Mouse (Mus musculus): Measurements from ENCODE around the gene Alpk1. TPM values are rescaled to one million over a fixed set of nuclear protein-coding genes. Genes with fewer than 3 reads are reported as not detected.

The Alpk1 gene
- polyA plus RNA-seq, 1 experiment = 1.4 TPM

DNA sequence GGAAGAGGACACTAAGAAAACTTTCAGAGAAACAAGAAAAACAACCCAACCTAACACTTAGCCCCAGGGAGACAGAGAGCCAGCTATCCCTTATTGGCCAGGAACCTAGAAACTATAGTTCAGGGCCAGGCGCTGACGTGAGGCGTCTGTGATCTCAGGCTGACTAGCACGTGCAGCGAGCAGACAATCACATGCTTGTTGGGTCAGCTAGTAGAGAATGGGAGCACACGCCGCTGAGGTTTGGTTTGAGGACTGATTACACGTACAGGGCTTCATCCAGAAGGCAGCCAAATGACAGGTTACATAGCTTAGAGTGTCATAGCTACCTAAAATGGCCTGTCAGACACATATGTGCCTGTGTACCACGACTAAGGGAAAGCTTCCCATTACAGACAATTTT lies 52.3 kb downstream of the Alpk1 start:
- no peak for TF ChIP-seq POLR2A (IDR thresholded peaks at IDR 0.05; ENCODE audit: low read depth, low read length)
- TF ChIP-seq CTCF (conservative IDR thresholded peaks at IDR 0.05; ENCODE audit: insufficient read depth, insufficient read length, low read depth, low read length) = no peak
- Histone ChIP-seq H3K4me3 (ENCODE audit: insufficient read depth, low read depth, low read length) (no peak overlapping the region), H3K36me3 (ENCODE audit: control insufficient read depth, insufficient read depth, low read length) (no peaks in the 10 kb centered on the region), H3K27me3 (replicated peaks; ENCODE audit: control insufficient read depth, insufficient read depth, low read length) (no peaks in the 10 kb centered on the region), H3K4me1 (ENCODE audit: control insufficient read depth, insufficient read depth, low read length) (no peaks in the 10 kb centered on the region), H3K27ac (ENCODE audit: insufficient read depth, low read depth, low read length) (no peak overlapping the region)
- 85% methylated on average over 9 of the region's 9 CpGs for WGBS
- DNase-seq = no peak

DNA sequence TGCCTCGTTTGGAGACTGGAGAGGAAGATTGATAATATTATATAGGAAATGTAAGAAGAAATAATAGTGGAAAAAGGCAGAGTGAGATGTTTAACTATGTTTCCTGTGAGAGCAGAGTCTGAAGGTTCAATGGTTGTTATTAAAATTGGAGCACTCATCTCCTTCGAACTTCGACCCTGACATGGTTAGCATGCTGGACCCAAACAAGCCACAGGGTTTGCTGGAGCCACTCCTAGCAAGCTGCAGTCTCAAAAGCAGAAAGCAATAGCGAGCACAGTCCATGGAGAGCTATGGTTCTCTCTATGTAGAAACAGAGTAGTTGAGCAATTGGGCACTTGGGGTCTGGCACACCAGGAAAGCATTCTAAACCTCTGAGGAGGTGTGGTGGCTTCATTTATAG lies 59.4 kb downstream of the Alpk1 start:
- no peaks in the 10 kb centered on the region for H3K36me3 ChIP-seq (ENCODE audit: control insufficient read depth, insufficient read depth, low read length)
- TF ChIP-seq POLR2A (IDR thresholded peaks at IDR 0.05; ENCODE audit: low read depth, low read length) (no peak), CTCF (conservative IDR thresholded peaks at IDR 0.05; ENCODE audit: insufficient read depth, insufficient read length, low read depth, low read length) (no peak)
- H3K4me3 ChIP-seq (ENCODE audit: insufficient read depth, low read depth, low read length) = no peak overlapping the region
- no peaks in the 10 kb centered on the region for H3K27me3 ChIP-seq (replicated peaks; ENCODE audit: control insufficient read depth, insufficient read depth, low read length)
- H3K4me1 ChIP-seq (ENCODE audit: control insufficient read depth, insufficient read depth, low read length) = no peaks in the 10 kb centered on the region
- no peak overlapping the region for H3K27ac ChIP-seq (ENCODE audit: insufficient read depth, low read depth, low read length)
- DNase-seq = peak; percentile 78
- 28% methylated on average over 4 of the region's 4 CpGs for WGBS

DNA sequence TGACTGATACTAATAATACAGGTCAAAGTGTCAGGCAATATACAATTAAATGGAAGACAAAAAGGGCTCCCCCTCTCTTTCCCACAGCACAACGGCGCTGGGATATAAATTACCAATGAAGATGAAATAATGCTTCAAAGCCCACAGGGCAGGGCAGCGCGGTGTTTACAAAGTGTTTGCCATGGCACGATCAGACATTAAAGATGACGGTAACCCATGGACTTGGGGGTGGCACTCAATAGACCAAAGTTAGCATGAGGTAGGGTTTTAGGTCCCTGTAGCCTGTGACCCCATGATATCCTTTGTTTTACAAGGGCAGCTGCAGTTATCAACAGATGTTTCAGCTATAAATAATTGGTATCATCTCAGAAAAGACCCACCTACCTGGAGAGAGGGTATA lies 60.3 kb downstream of the Alpk1 start:
- TF ChIP-seq POLR2A (IDR thresholded peaks at IDR 0.05; ENCODE audit: low read depth, low read length) = no peak
- TF ChIP-seq CTCF (conservative IDR thresholded peaks at IDR 0.05; ENCODE audit: insufficient read depth, insufficient read length, low read depth, low read length) = no peak
- no peak overlapping the region for H3K4me3 ChIP-seq (ENCODE audit: insufficient read depth, low read depth, low read length)
- 61% methylated on average over 6 of the region's 6 CpGs for WGBS

GRCm38 (mm10) chr3:127719601-127720000 lies 60.7 kb downstream of the Alpk1 start:
- no peaks in the 10 kb centered on the region for H3K36me3 ChIP-seq (ENCODE audit: control insufficient read depth, insufficient read depth, low read length)
- no peaks in the 10 kb centered on the region for H3K4me1 ChIP-seq (ENCODE audit: control insufficient read depth, insufficient read depth, low read length)
- no peak for TF ChIP-seq POLR2A (IDR thresholded peaks at IDR 0.05; ENCODE audit: low read depth, low read length)
- TF ChIP-seq CTCF (conservative IDR thresholded peaks at IDR 0.05; ENCODE audit: insufficient read depth, insufficient read length, low read depth, low read length) = no peak
- 82% methylated on average over 5 of the region's 5 CpGs for WGBS
- no peak for DNase-seq
- no peak overlapping the region for H3K4me3 ChIP-seq (ENCODE audit: insufficient read depth, low read depth, low read length)
- H3K27ac ChIP-seq (ENCODE audit: insufficient read depth, low read depth, low read length) = no peak overlapping the region
- no peaks in the 10 kb centered on the region for H3K27me3 ChIP-seq (replicated peaks; ENCODE audit: control insufficient read depth, insufficient read depth, low read length)

More for the DNA sequence above, 60.3 kb downstream of the Alpk1 start:
- H3K27me3 ChIP-seq (replicated peaks; ENCODE audit: control insufficient read depth, insufficient read depth, low read length) = no peaks in the 10 kb centered on the region
- no peak overlapping the region for H3K27ac ChIP-seq (ENCODE audit: insufficient read depth, low read depth, low read length)
- DNase-seq = no peak
- H3K4me1 ChIP-seq (ENCODE audit: control insufficient read depth, insufficient read depth, low read length) = no peaks in the 10 kb centered on the region
- H3K36me3 ChIP-seq (ENCODE audit: control insufficient read depth, insufficient read depth, low read length) = no peaks in the 10 kb centered on the region

DNA sequence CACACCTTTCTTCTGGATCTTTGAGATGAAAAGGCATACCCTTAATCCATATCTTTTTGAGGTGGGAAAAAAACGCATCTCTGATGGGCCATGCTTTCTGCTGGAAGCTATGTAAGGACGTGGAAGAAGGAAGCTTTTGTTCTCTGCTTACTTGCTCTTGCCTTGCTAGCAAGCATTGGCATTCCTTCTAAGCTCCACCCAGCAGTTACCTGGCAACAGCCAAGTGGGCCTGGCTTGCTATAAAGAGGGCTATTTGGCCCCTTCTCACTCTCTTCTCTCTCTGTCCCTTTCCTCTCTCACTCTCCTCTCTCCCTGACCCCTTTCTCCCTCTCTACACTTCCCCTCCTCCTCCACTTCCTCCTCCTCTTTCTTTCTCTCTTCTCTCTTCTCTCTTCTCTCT lies 63.6 kb downstream of the Alpk1 start:
- no peak for DNase-seq
- H3K36me3 ChIP-seq (ENCODE audit: control insufficient read depth, insufficient read depth, low read length) = no peaks in the 10 kb centered on the region

DNA sequence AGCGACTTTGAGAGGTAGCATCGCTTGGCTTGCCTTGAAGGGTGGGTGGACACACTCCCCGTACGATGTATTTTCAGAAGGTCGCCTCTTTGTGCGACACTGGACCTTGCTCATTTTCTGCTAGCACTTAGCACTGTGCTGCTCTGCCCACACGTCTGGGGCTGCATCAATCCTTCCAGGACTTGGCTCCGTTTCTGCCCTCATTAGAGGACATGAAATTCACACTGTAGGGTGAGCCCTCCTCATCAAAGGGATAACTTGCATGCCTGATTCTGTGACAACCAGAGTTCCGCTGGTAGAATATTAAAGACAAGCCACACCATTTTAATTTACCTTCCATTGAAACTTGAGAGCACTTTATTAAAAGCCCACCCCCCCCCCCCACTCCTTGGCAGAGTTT lies 67.2 kb downstream of the Alpk1 start:
- no peak overlapping the region for H3K27ac ChIP-seq (ENCODE audit: insufficient read depth, low read depth, low read length)
- no peaks in the 10 kb centered on the region for H3K27me3 ChIP-seq (replicated peaks; ENCODE audit: control insufficient read depth, insufficient read depth, low read length)
- 33% methylated on average over 9 of the region's 9 CpGs for WGBS
- no peak for TF ChIP-seq POLR2A (IDR thresholded peaks at IDR 0.05; ENCODE audit: low read depth, low read length)
- TF ChIP-seq CTCF (conservative IDR thresholded peaks at IDR 0.05; ENCODE audit: insufficient read depth, insufficient read length, low read depth, low read length) = no peak
- H3K4me3 ChIP-seq (ENCODE audit: insufficient read depth, low read depth, low read length) = no peak overlapping the region
- no peaks in the 10 kb centered on the region for H3K4me1 ChIP-seq (ENCODE audit: control insufficient read depth, insufficient read depth, low read length)
- DNase-seq = peak; percentile 23
- H3K36me3 ChIP-seq (ENCODE audit: control insufficient read depth, insufficient read depth, low read length) = no peaks in the 10 kb centered on the region

More for the DNA sequence above, 63.6 kb downstream of the Alpk1 start:
- 55% methylated on average over 2 of the region's 2 CpGs for WGBS
- Histone ChIP-seq H3K4me3 (ENCODE audit: insufficient read depth, low read depth, low read length) (no peak overlapping the region), H3K4me1 (ENCODE audit: control insufficient read depth, insufficient read depth, low read length) (no peaks in the 10 kb centered on the region), H3K27me3 (replicated peaks; ENCODE audit: control insufficient read depth, insufficient read depth, low read length) (no peaks in the 10 kb centered on the region), H3K27ac (ENCODE audit: insufficient read depth, low read depth, low read length) (no peak overlapping the region)
- TF ChIP-seq CTCF (conservative IDR thresholded peaks at IDR 0.05; ENCODE audit: insufficient read depth, insufficient read length, low read depth, low read length) (no peak), POLR2A (IDR thresholded peaks at IDR 0.05; ENCODE audit: low read depth, low read length) (no peak)

- Histone ChIP-seq H3K4me3 (ENCODE audit: insufficient read depth, low read depth, low read length) (no peak overlapping the region), H3K27ac (ENCODE audit: insufficient read depth, low read depth, low read length) (no peak overlapping the region; the same call in 1 of the 2 replicates), H3K36me3 (ENCODE audit: control insufficient read depth, insufficient read depth, low read length) (no peaks in the 10 kb centered on the region), H3K27me3 (replicated peaks; ENCODE audit: control insufficient read depth, insufficient read depth, low read length) (no peaks in the 10 kb centered on the region), H3K4me1 (ENCODE audit: control insufficient read depth, insufficient read depth, low read length) (no peaks in the 10 kb centered on the region)
- TF ChIP-seq CTCF (conservative IDR thresholded peaks at IDR 0.05; ENCODE audit: insufficient read depth, insufficient read length, low read depth, low read length) (no peak), POLR2A (IDR thresholded peaks at IDR 0.05; ENCODE audit: low read depth, low read length) (no peak)
- 61% methylated on average over 3 of the region's 3 CpGs for WGBS
- DNase-seq = peak; percentile 78
Measured at GRCm38 (mm10) chr3:127711536-127711935, 68.8 kb downstream of the Alpk1 start.

DNA sequence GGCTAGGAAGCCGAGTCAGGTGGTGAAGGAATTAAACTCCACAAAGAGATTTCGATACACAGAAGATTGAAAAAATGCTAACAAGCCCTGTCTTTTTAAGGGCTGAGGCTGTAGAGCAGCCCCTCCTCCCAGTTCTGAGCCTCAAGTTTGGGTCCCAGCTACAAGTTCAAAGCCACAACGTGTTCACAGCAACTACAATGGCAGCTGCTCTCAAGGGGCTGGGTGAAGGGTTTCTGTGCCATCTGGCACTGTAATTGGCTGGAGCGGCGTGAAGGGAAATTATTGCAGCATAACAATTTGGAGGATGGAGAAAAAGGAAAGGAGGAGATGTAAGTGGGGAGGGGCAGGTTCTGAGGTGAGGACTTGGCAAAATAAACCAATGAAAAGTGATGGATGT lies 73.2 kb downstream of the Alpk1 start:
- H3K36me3 ChIP-seq (ENCODE audit: control insufficient read depth, insufficient read depth, low read length) = no peaks in the 10 kb centered on the region
- no peaks in the 10 kb centered on the region for H3K4me1 ChIP-seq (ENCODE audit: control insufficient read depth, insufficient read depth, low read length)
- H3K4me3 ChIP-seq (ENCODE audit: insufficient read depth, low read depth, low read length) = no peak overlapping the region
- H3K27ac ChIP-seq (ENCODE audit: insufficient read depth, low read depth, low read length) = no peak overlapping the region
- H3K27me3 ChIP-seq (replicated peaks; ENCODE audit: control insufficient read depth, insufficient read depth, low read length) = no peaks in the 10 kb centered on the region
- no peak for DNase-seq
- WGBS = 90% methylated on average over 5 of the region's 5 CpGs
- TF ChIP-seq POLR2A (IDR thresholded peaks at IDR 0.05; ENCODE audit: low read depth, low read length) = no peak

Measured in kidney, adult 2 months (tissue).